Mouse (Mus musculus): ENCODE data around the gene Rab14. TPM values are rescaled to one million over a fixed set of nuclear protein-coding genes. Genes with fewer than 3 reads are reported as not detected.

The Rab14 gene
- polyA plus RNA-seq, 1 experiment from 2014 or later = 432 TPM

DNA sequence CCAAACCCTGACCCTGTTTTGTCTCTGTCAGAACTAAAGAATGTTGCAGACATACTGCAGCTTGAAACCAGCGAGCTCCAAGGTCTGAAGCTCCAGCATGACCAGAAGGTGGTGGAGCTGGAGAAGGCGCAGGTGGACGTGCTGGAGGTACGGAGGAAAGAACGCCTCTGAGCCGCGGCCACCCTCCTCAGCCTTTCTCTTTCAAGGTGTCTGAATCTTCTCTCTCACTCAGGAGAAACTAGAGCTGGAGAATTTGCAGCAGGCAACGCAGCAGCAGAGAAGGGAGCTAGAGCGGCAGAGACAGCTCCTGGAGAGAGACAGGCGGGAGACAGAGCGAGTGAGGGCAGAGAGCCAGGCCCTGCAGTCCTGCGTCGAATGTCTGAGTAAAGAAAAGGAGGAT lies 35.5 kb downstream of the Rab14 start:
- Histone ChIP-seq H3K27me3 (no peaks in the 10 kb centered on the region), H3K9me3 (replicated peaks) (no peaks in the 10 kb centered on the region), H3K27ac (no peak overlapping the region), H3K4me1 (no peaks in the 10 kb centered on the region), H3K4me3 (no peak overlapping the region), H3K4me2 (no peak overlapping the region), H3K9ac (no peak overlapping the region), H3K36me3 (ENCODE audit: poor library complexity, severe bottlenecking) (peaks cover 82% of the 10 kb centered on the region)
- ATAC-seq = no peak
- WGBS = 94% methylated on average over 13 of the region's 13 CpGs

- H3K4me1 ChIP-seq = no peaks in the 10 kb centered on the region
- H3K9ac ChIP-seq = no peak overlapping the region
- ATAC-seq = no peak
- no peak overlapping the region for H3K27ac ChIP-seq
- peaks cover 78% of the 10 kb centered on the region for H3K36me3 ChIP-seq (ENCODE audit: poor library complexity, severe bottlenecking)
- H3K4me2 ChIP-seq = no peak overlapping the region
- H3K4me3 ChIP-seq = no peak overlapping the region
- WGBS = 92% methylated on average over 5 of the region's 5 CpGs
- H3K9me3 ChIP-seq (replicated peaks) = no peaks in the 10 kb centered on the region
- H3K27me3 ChIP-seq = no peaks in the 10 kb centered on the region
Observed at GRCm38 (mm10) chr2:35163396-35163795, 37.5 kb downstream of the Rab14 start.

DNA sequence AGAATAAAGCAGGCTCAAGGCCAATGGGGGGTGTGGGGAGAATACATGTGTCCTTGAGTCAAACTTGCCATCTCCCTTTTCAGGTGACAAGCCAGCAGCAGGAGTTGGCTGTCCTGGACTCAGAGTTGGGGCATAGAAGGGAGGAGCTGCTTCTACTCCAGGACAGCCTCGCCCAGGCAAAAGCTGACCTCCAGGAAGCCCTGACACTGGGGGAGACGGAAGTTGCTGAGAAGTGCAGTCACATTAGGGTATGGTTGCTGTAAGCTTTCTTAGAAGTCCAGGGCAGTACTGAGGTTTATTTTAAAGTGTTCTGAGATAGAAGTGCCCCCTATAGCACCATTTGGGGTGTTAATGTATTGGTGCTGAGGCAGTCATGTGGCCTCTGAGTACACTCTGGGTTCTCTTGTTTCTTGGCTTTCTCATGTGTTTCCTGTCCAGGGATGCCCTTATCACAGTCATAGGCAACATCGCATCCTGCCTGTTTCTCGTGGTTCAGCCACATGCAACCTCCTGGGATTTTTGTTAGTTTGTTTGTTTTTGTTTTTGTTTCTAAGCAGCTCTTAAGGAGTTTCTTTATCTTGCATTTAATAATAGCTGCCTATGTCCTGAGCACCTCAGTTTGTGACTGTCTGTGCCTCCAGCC lies 39.0 kb downstream of the Rab14 start:
- 90% methylated on average over 4 of the region's 4 CpGs for WGBS
- H3K9ac ChIP-seq = no peak overlapping the region
- ATAC-seq = no peak
- no peak overlapping the region for H3K27ac ChIP-seq
- no peak overlapping the region for H3K4me3 ChIP-seq
- H3K4me2 ChIP-seq = no peak overlapping the region
- no peaks in the 10 kb centered on the region for H3K9me3 ChIP-seq (replicated peaks)
- no peaks in the 10 kb centered on the region for H3K27me3 ChIP-seq
- no peaks in the 10 kb centered on the region for H3K4me1 ChIP-seq
- peaks cover 80% of the 10 kb centered on the region for H3K36me3 ChIP-seq (ENCODE audit: poor library complexity, severe bottlenecking)

- ATAC-seq = no peak
- H3K27ac ChIP-seq = no peak overlapping the region
- H3K4me3 ChIP-seq = no peak overlapping the region
- H3K9ac ChIP-seq = no peak overlapping the region
- H3K4me1 ChIP-seq = no peaks in the 10 kb centered on the region
- H3K9me3 ChIP-seq (replicated peaks) = no peaks in the 10 kb centered on the region
- no peak overlapping the region for H3K4me2 ChIP-seq
- 69% methylated on average over 5 of the region's 5 CpGs for WGBS
- no peaks in the 10 kb centered on the region for H3K27me3 ChIP-seq
- H3K36me3 ChIP-seq (ENCODE audit: poor library complexity, severe bottlenecking) = peaks cover 80% of the 10 kb centered on the region
Observed at GRCm38 (mm10) chr2:35160206-35160605, 40.7 kb downstream of the Rab14 start.

DNA sequence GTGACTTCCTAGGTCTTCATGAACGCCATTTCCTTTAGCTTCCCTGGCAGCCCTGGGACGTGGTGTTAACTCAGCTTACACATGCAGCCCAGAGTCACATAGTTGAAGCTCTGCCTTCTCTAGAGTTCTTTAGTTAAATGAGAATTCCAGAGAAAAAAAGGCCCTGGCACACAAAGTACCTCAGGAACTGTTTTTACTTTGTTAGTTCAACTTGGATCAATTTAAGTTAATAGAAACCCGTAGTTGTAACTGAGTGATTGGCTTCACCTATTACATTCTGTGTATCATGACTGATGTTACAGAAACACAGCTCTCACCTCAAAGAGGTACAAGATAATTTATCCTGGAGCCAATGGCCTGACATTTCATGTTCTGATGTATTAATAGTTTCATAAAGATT lies 42.6 kb downstream of the Rab14 start:
- H3K36me3 ChIP-seq (ENCODE audit: poor library complexity, severe bottlenecking) = peaks cover 83% of the 10 kb centered on the region
- H3K9me3 ChIP-seq (replicated peaks) = no peaks in the 10 kb centered on the region
- H3K4me2 ChIP-seq = no peak overlapping the region
- WGBS = 87% methylated on average over 3 of the region's 3 CpGs
- no peak overlapping the region for H3K4me3 ChIP-seq
- no peaks in the 10 kb centered on the region for H3K4me1 ChIP-seq
- H3K27ac ChIP-seq = no peak overlapping the region
- no peak for ATAC-seq
- H3K27me3 ChIP-seq = no peaks in the 10 kb centered on the region
- H3K9ac ChIP-seq = no peak overlapping the region

GRCm38 (mm10) chr2:35157836-35158235 lies 43.1 kb downstream of the Rab14 start:
- no peak overlapping the region for H3K4me2 ChIP-seq
- no peak for ATAC-seq
- H3K9ac ChIP-seq = no peak overlapping the region
- H3K27me3 ChIP-seq = no peaks in the 10 kb centered on the region
- H3K27ac ChIP-seq = no peak overlapping the region
- H3K4me3 ChIP-seq = no peak overlapping the region
- H3K36me3 ChIP-seq (ENCODE audit: poor library complexity, severe bottlenecking) = peaks cover 83% of the 10 kb centered on the region
- WGBS = 88% methylated on average over 7 of the region's 7 CpGs
- no peaks in the 10 kb centered on the region for H3K9me3 ChIP-seq (replicated peaks)
- no peaks in the 10 kb centered on the region for H3K4me1 ChIP-seq

- Histone ChIP-seq H3K4me1 (no peaks in the 10 kb centered on the region), H3K9ac (no peak overlapping the region), H3K27me3 (no peaks in the 10 kb centered on the region), H3K27ac (no peak overlapping the region), H3K4me3 (no peak overlapping the region), H3K4me2 (no peak overlapping the region), H3K9me3 (replicated peaks) (no peaks in the 10 kb centered on the region), H3K36me3 (ENCODE audit: poor library complexity, severe bottlenecking) (peaks cover 84% of the 10 kb centered on the region)
- WGBS = 96% methylated on average over 2 of the region's 2 CpGs
- no peak for ATAC-seq
Observed at GRCm38 (mm10) chr2:35156985-35157384, 43.9 kb downstream of the Rab14 start.

DNA sequence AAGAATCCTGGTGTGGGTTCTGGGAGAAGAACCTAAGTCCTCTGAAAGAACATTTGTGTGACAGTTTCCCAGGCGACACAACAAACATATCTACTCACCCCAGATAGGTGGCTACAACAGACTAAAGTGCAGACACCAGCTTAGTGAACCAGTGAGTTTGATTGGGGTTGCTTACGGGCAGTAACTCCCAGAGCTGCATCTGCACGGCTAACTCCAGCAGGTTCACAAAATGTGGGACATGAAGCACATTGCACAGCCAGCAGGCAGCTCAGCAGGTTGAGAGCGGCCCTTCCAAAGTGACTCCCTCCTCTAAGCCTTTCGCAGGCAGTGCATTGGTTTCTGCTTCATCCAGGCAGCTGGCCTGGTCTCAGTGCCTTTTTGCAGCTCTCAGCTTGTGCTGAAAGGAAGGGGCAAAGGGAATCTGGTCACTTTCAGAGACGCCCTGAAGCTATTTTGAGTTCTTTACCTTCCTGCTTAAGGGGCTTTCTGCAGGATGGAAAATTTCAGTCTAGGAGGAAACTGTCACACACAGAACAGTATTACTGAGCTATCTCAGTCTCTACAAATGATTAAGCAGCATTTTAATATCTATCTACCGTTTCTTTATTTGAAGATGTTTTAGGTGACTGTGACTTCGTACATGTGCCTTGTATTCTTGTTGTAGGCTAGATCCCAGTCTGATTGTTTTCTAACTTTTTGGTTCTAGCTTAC lies 46.9 kb downstream of the Rab14 start:
- ATAC-seq = no peak
- Histone ChIP-seq H3K9ac (no peak overlapping the region), H3K27ac (no peak overlapping the region), H3K27me3 (no peaks in the 10 kb centered on the region), H3K9me3 (replicated peaks) (no peaks in the 10 kb centered on the region), H3K4me2 (no peak overlapping the region), H3K36me3 (ENCODE audit: poor library complexity, severe bottlenecking) (peaks cover 97% of the 10 kb centered on the region), H3K4me3 (no peak overlapping the region), H3K4me1 (no peaks in the 10 kb centered on the region)
- WGBS = 89% methylated on average over 8 of the region's 8 CpGs

- Histone ChIP-seq H3K9ac (no peak overlapping the region), H3K27me3 (no peaks in the 10 kb centered on the region), H3K36me3 (ENCODE audit: poor library complexity, severe bottlenecking) (peaks cover 97% of the 10 kb centered on the region), H3K4me2 (no peak overlapping the region), H3K4me3 (no peak overlapping the region), H3K9me3 (replicated peaks) (no peaks in the 10 kb centered on the region), H3K4me1 (no peaks in the 10 kb centered on the region), H3K27ac (no peak overlapping the region)
- 94% methylated on average over 6 of the region's 6 CpGs for WGBS
- no peak for ATAC-seq
Observed at GRCm38 (mm10) chr2:35153179-35153578, 47.7 kb downstream of the Rab14 start.

DNA sequence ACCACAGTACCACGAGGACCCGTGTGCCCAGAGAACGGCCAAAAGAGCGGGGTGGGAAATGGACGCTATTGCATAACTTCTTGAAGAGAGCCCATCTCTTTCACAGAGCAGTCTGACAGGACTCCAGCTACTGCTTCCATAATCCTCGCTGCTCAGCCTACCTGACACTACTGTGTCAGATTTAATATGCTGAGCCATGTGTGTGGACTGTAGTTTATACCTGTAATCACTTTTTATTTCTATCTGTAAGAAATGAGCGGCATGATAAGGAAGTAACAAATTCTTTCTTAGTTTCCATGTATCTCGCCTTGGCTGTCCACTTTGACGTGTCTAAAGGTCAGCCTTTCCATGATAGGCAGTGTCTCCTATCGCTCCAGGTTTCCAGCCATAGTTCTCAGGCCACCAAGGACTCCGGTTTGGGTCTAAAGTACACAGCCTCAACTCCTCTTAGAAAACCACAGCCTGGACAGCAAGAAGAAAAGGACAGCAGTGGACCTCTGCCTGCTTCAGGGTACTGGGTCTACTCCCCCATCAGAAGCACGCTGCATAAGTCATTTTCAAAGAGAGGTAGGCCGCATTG lies 49.5 kb downstream of the Rab14 start:
- no peak for ATAC-seq
- Histone ChIP-seq H3K27me3 (no peaks in the 10 kb centered on the region), H3K9me3 (replicated peaks) (no peaks in the 10 kb centered on the region), H3K36me3 (ENCODE audit: poor library complexity, severe bottlenecking) (peaks cover 98% of the 10 kb centered on the region), H3K4me1 (no peaks in the 10 kb centered on the region), H3K4me2 (no peak overlapping the region), H3K4me3 (no peak overlapping the region), H3K9ac (no peak overlapping the region), H3K27ac (no peak overlapping the region)
- 93% methylated on average over 13 of the region's 13 CpGs for WGBS

- Histone ChIP-seq H3K4me2 (no peak overlapping the region), H3K36me3 (ENCODE audit: poor library complexity, severe bottlenecking) (peaks cover 97% of the 10 kb centered on the region), H3K9ac (no peak overlapping the region), H3K9me3 (replicated peaks) (no peaks in the 10 kb centered on the region), H3K4me1 (no peaks in the 10 kb centered on the region), H3K27me3 (no peaks in the 10 kb centered on the region), H3K27ac (no peak overlapping the region), H3K4me3 (no peak overlapping the region)
- WGBS = 95% methylated on average over 10 of the region's 10 CpGs
- no peak for ATAC-seq
Observed at GRCm38 (mm10) chr2:35148806-35149205, 52.1 kb downstream of the Rab14 start.

GRCm38 (mm10) chr2:35141673-35142072 lies 59.2 kb downstream of the Rab14 start:
- Histone ChIP-seq H3K4me1 (no peaks in the 10 kb centered on the region), H3K27me3 (no peaks in the 10 kb centered on the region), H3K27ac (no peak overlapping the region), H3K36me3 (ENCODE audit: poor library complexity, severe bottlenecking) (peaks cover 91% of the 10 kb centered on the region), H3K9me3 (replicated peaks) (no peaks in the 10 kb centered on the region), H3K4me2 (no peak overlapping the region), H3K4me3 (no peak overlapping the region), H3K9ac (no peak overlapping the region)
- 91% methylated on average over 3 of the region's 3 CpGs for WGBS
- no peak for ATAC-seq

All from forebrain, embryonic 13.5 days (tissue).